Mouse (Mus musculus) C2C12 (cell line): ENCODE measurements around the gene Enpp3.

Source experiments
- CTCF ChIP-seq: IDR thresholded peaks from one replicate; pipeline ENCODE4 v1.5.1; 2011; ENCODE audit not compliant: control insufficient read depth, insufficient read depth, insufficient read length
- MAX ChIP-seq: IDR thresholded peaks from one replicate; pipeline ENCODE4 v1.6.1; 2011; ENCODE audit warnings: mild to moderate bottlenecking, control low read depth
- MYOD1 ChIP-seq: IDR thresholded peaks from one replicate; pipeline ENCODE4 v1.6.1; 2011; ENCODE audit warnings: low read depth; ENCODE audit not compliant: control insufficient read depth, insufficient read length
- USF1 ChIP-seq: IDR thresholded peaks from one replicate; pipeline ENCODE4 v1.6.1; 2011; ENCODE audit warnings: low read depth, mild to moderate bottlenecking, control low read depth, moderate library complexity

DNA sequence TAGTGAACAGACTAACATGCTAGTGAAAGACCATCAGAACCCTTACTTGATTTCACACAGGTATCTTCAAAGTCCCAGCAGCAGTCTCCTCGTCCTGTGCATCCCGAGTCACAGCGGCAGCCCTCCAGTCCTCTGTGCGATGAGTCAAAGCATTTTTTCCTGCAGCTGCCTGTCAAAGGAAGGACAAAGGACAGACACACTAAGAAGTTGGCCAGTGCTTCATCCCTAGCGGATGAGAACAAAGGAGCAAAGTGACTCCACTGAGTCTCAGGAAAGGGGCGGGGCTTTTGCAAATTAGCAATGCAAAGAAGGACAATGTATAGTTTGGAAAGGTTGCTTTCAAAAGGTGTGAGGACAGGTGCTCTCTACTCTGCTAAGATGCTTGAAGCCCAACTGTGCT, 16.5 kb downstream of the Enpp3 start:
- TF ChIP-seq CTCF: no peak
- TF ChIP-seq MAX: no peak
- TF ChIP-seq USF1: no peak
- no peak for TF ChIP-seq MYOD1
